Mouse (Mus musculus) CH12.LX (cell line): ENCODE results near the gene Nectin2.

Experiments used
- CHD2 ChIP-seq: IDR thresholded peaks from 2 replicates; pipeline ENCODE4 v1.6.1; 2011; ENCODE audit warnings: low read length, improper control_type of control experiment
- CTCF ChIP-seq, 2 experiments: IDR thresholded peaks in 1 of 2; conservative IDR thresholded peaks in 1 of 2; 2 replicates each; pipeline ENCODE4 v1.5.1; 2011 to 2012; ENCODE audit warnings: low read depth in 2 of 2, low read length in 2 of 2, improper control_type of control experiment in 1 of 2, inconsistent platforms in 1 of 2, mild to moderate bottlenecking in 1 of 2, moderate library complexity in 1 of 2
- JUND ChIP-seq: conservative IDR thresholded peaks from 2 replicates; pipeline ENCODE4 v1.6.1; 2011; ENCODE audit warnings: low read depth, low read length, improper control_type of control experiment
- POLR2A ChIP-seq: IDR thresholded peaks from 2 replicates; pipeline ENCODE4 v1.6.1; 2011; ENCODE audit warnings: low read depth, mild to moderate bottlenecking, improper control_type of control experiment, low read length
- ZMIZ1 ChIP-seq: IDR thresholded peaks from 2 replicates; pipeline ENCODE4 v1.6.1; 2012; ENCODE audit warnings: low read depth, mild to moderate bottlenecking, inconsistent platforms, low read length, improper control_type of control experiment

GRCm38 (mm10) chr7:19700299-19701068 lies 49.8 kb downstream of the Nectin2 start:
- TF ChIP-seq POLR2A (peak; percentile 32; the same call in 1 of the 2 replicates), CTCF (conservative IDR thresholded peaks at IDR 0.05 in 1 of 2, IDR thresholded peaks at IDR 0.05 in 1 of 2; ENCODE audit: low read depth in 2 of 2, low read length in 2 of 2) (no peak), ZMIZ1 (no peak), CHD2 (no peak), JUND (no peak)
